Mouse (Mus musculus) embryonic fibroblast, embryonic 13.5 days (primary cell): ENCODE data around the gene Nop56. TPM values are rescaled to one million over a fixed set of nuclear protein-coding genes. Genes with fewer than 3 reads are reported as not detected.

ENCODE experiments used
- H3K27ac ChIP-seq: 2 replicates; pipeline ENCODE4 v1.5.1; 2012; ENCODE audit warnings: low read length, control low read depth, inconsistent platforms; ENCODE audit not compliant: insufficient read depth
- H3K4me1 ChIP-seq: 2 replicates; pipeline ENCODE4 v1.6.1; 2011; ENCODE audit warnings: low read length; ENCODE audit not compliant: control insufficient read depth, insufficient read depth
- H3K4me3 ChIP-seq: 2 replicates; pipeline ENCODE4 v1.5.1; 2011; ENCODE audit warnings: mild to moderate bottlenecking, control low read depth, low read length; ENCODE audit not compliant: insufficient read depth
- CTCF ChIP-seq: IDR thresholded peaks from 2 replicates; pipeline ENCODE4 v1.5.1; 2011; ENCODE audit warnings: mild to moderate bottlenecking, control low read depth, low read length, moderate library complexity, borderline replicate concordance; ENCODE audit not compliant: insufficient read depth
- POLR2A ChIP-seq: IDR thresholded peaks from 2 replicates; pipeline ENCODE4 v1.6.1; 2011; ENCODE audit warnings: low read depth, mild to moderate bottlenecking, control low read depth, low read length, moderate library complexity
- polyA plus RNA-seq: library from polyadenylated mRNA; stranded (reverse); fragments of >200 nt; gene quantifications from 2 replicates; pipeline ENCODE4 v1.2.4, GENCODE M21; 2011; ENCODE audit warnings: low read depth; ENCODE audit not compliant: missing spikeins, insufficient read length

Gene Nop56
- polyA plus RNA-seq, 1 experiment, result 163 TPM

- TF ChIP-seq CTCF, result no peak
- Histone ChIP-seq H3K27ac (no peak overlapping the region), H3K4me1 (no peaks in the 10 kb centered on the region; the same call in 1 of the 2 replicates), H3K4me3 (peak overlapping the region; percentile 93)
These were observed 632 bp downstream of the Nop56 start for GRCm38 (mm10) chr2:130274862-130275261.

- H3K27ac ChIP-seq, result no peak overlapping the region
- H3K4me1 ChIP-seq, result no peaks in the 10 kb centered on the region; the same call in 1 of the 2 replicates
- H3K4me3 ChIP-seq, result peak overlapping the region; percentile 93
- peak; percentile 47; the same call in 1 of the 2 replicates for TF ChIP-seq CTCF
- no peak for TF ChIP-seq POLR2A
These were observed 1.4 kb downstream of the Nop56 start for GRCm38 (mm10) chr2:130275649-130276048.

- no peak overlapping the region for H3K4me3 ChIP-seq
These were observed 5.4 kb downstream of the Nop56 start for GRCm38 (mm10) chr2:130279600-130280091.

GRCm38 (mm10) chr2:130280224-130280623 is 6.0 kb downstream of the Nop56 start:
- H3K4me3 ChIP-seq, result no peak overlapping the region
- no peaks in the 10 kb centered on the region; the same call in 1 of the 2 replicates for H3K4me1 ChIP-seq
- H3K27ac ChIP-seq, result no peak overlapping the region
- no peak for TF ChIP-seq CTCF
- no peak for TF ChIP-seq POLR2A

More at GRCm38 (mm10) chr2:130279600-130280091, 5.4 kb downstream of the Nop56 start:
- TF ChIP-seq POLR2A (0 out of 2 replicates have a peak, but pooled peaks have one; percentile 35), CTCF (no peak)
- H3K27ac ChIP-seq, result no peak overlapping the region
- no peaks in the 10 kb centered on the region; the same call in 1 of the 2 replicates for H3K4me1 ChIP-seq

- TF ChIP-seq CTCF, result no peak
- no peak; the same call in 1 of the 2 replicates for TF ChIP-seq POLR2A
- H3K4me1 ChIP-seq, result no peaks in the 10 kb centered on the region; the same call in 1 of the 2 replicates
- H3K4me3 ChIP-seq, result no peak overlapping the region
- H3K27ac ChIP-seq, result no peak overlapping the region
These were observed 6.6 kb downstream of the Nop56 start for GRCm38 (mm10) chr2:130280818-130281217.

GRCm38 (mm10) chr2:130283854-130284654 is 9.8 kb downstream of the Nop56 start, which contains the start of gene Idh3b:
Gene Idh3b (minus strand): TSS chr2:130284547.
- peak within 1 kb of the TSS; percentile 80 for H3K4me3 ChIP-seq
- H3K4me1 ChIP-seq, result no peaks in the 10 kb centered on the region
- no peak for TF ChIP-seq CTCF
- TF ChIP-seq POLR2A, result peak; percentile 95
- no peak within 1 kb of the TSS for H3K27ac ChIP-seq

GRCm38 (mm10) chr2:130289086-130289485 is 14.9 kb downstream of the Nop56 start:
- no peak for TF ChIP-seq POLR2A
- no peak for TF ChIP-seq CTCF
- H3K4me1 ChIP-seq, result peaks cover 5% of the 10 kb centered on the region; the same call in 1 of the 2 replicates
- H3K27ac ChIP-seq, result no peak overlapping the region
- no peak overlapping the region for H3K4me3 ChIP-seq

- Histone ChIP-seq H3K27ac (peak overlapping the region; percentile 6; the same call in 1 of the 2 replicates), H3K4me1 (peaks cover 5% of the 10 kb centered on the region; the same call in 1 of the 2 replicates), H3K4me3 (no peak overlapping the region)
- TF ChIP-seq CTCF, result peak; percentile 14; the same call in 1 of the 2 replicates
- TF ChIP-seq POLR2A, result no peak
These were observed 17.2 kb downstream of the Nop56 start for GRCm38 (mm10) chr2:130291434-130291833.

GRCm38 (mm10) chr2:130293009-130293408 is 18.8 kb downstream of the Nop56 start:
- TF ChIP-seq POLR2A (no peak), CTCF (no peak)
- H3K4me3 ChIP-seq, result no peak overlapping the region

GRCm38 (mm10) chr2:130293486-130293885 is 19.3 kb downstream of the Nop56 start:
- Histone ChIP-seq H3K4me1 (peaks cover 5% of the 10 kb centered on the region; the same call in 1 of the 2 replicates), H3K4me3 (no peak overlapping the region), H3K27ac (no peak overlapping the region)
- TF ChIP-seq CTCF (no peak), POLR2A (no peak)

More at GRCm38 (mm10) chr2:130293009-130293408, 18.8 kb downstream of the Nop56 start:
- no peak overlapping the region for H3K27ac ChIP-seq
- peaks cover 5% of the 10 kb centered on the region; the same call in 1 of the 2 replicates for H3K4me1 ChIP-seq
